Mouse (Mus musculus) neural tube, embryonic 15.5 days (tissue): ENCODE measurements around the gene Gcsh. TPM values are rescaled to one million over a fixed set of nuclear protein-coding genes. Genes with fewer than 3 reads are reported as not detected.

ENCODE experiments used
- ATAC-seq: fragments of 200-750 bp; cut with Nextera tagmentation; 2 replicates; pipeline ENCODE4 v1.8.0; 2017; ENCODE audit warnings: mild to moderate bottlenecking, moderate TSS enrichment, moderate library complexity; ENCODE audit not compliant: low FRiP score
- H3K27ac ChIP-seq: fragments of 300-500 bp; sonication (generic); replicated peaks from 2 replicates; pipeline ENCODE4 v1.5.1; 2015; ENCODE audit warnings: mild to moderate bottlenecking, inconsistent platforms
- H3K27me3 ChIP-seq: fragments of 300-500 bp; sonication (generic); replicated peaks from 2 replicates; pipeline ENCODE4 v1.6.1; 2015; ENCODE audit warnings: inconsistent platforms
- H3K36me3 ChIP-seq: fragments of 300-500 bp; sonication (generic); 2 replicates; pipeline ENCODE4 v1.6.1; 2015; ENCODE audit warnings: inconsistent platforms
- H3K4me1 ChIP-seq: fragments of 300-500 bp; sonication (generic); 2 replicates; pipeline ENCODE4 v1.6.1; 2015; ENCODE audit warnings: inconsistent platforms
- H3K4me2 ChIP-seq: fragments of 300-500 bp; sonication (generic); 2 replicates; pipeline ENCODE4 v1.6.1; 2015; ENCODE audit warnings: inconsistent platforms, mild to moderate bottlenecking, moderate library complexity
- H3K4me3 ChIP-seq: fragments of 300-500 bp; sonication (generic); replicated peaks from 2 replicates; pipeline ENCODE4 v1.5.1; 2015; ENCODE audit warnings: mild to moderate bottlenecking, inconsistent platforms
- H3K9ac ChIP-seq: fragments of 300-500 bp; sonication (generic); replicated peaks from 2 replicates; pipeline ENCODE4 v1.6.1; 2015; ENCODE audit warnings: mild to moderate bottlenecking, inconsistent platforms
- H3K9me3 ChIP-seq: fragments of 300-500 bp; sonication (generic); replicated peaks from 2 replicates; pipeline ENCODE4 v1.6.1; 2016; ENCODE audit warnings: inconsistent platforms
- WGBS: fragments of 180-500 bp; shearing (Covaris S2); methylation state at CpG from one replicate; pipeline ENCODE4 v1.1.7; 2015; ENCODE audit warnings: mixed read lengths; 5-methylcytosine and 5-hydroxymethylcytosine counted together
- polyA plus RNA-seq: library from polyadenylated mRNA; unstranded; fragments of >200 nt; fragmentation: Nextera tagmentation; extraction: Ambion mirVana; gene quantifications from 2 replicates; pipeline ENCODE4 v1.2.1, GENCODE M21; 2015

Gcsh gene
- polyA plus RNA-seq, 1 experiment from 2014 or later, result 108 TPM

DNA sequence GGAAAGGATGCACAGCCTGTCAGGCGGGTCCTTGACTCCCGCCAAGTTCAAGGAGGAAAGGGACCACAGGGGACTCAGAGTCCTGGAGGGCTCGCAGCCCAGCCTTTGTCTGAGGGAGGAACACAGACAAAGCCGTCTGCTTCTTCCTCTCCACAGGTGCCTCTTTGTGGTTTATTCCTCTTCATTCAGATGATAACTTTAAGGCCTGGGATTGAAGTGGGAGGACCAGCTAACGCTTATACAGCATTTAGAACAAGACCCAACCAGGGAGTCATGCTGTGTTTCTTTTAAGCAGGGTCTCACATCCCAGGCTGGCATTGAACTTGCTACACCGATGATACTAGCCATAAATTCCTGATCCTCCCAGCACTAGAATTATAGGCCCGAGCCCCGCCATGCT, 23.7 kb upstream of the Gcsh start:
- H3K9ac ChIP-seq, result no peak overlapping the region
- no peaks in the 10 kb centered on the region for H3K9me3 ChIP-seq
- 26% methylated on average over 8 of the region's 8 CpGs for WGBS
- H3K4me2 ChIP-seq, result no peak overlapping the region
- peaks cover 10% of the 10 kb centered on the region for H3K4me1 ChIP-seq
- no peak overlapping the region for H3K27ac ChIP-seq
- ATAC-seq, result no peak
- no peaks in the 10 kb centered on the region for H3K36me3 ChIP-seq
- H3K27me3 ChIP-seq, result no peaks in the 10 kb centered on the region
- no peak overlapping the region for H3K4me3 ChIP-seq

DNA sequence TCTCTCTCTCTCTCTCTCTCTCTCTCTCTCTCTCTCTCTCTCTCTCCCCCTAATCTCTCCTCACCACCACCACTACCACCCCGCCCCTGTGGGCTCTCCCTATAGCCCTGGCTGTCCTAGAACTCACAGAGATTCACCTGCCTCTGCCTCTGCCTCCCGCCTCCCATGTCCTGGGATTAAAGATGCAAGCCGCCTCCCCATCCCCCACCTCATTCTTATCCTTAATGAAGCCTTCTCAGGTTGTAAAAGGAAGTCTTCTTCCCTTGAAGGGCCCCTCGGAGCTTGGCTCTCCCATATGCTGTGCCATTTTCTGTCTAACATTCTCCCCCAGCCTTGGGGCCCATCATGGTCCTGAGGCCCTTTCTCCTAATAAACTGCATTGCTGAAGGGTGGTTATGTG, 22.3 kb upstream of the Gcsh start:
- WGBS, result 65% methylated on average over 4 of the region's 4 CpGs
- Histone ChIP-seq H3K4me1 (peaks cover 10% of the 10 kb centered on the region), H3K36me3 (no peaks in the 10 kb centered on the region), H3K4me3 (no peak overlapping the region), H3K27ac (no peak overlapping the region), H3K9me3 (no peaks in the 10 kb centered on the region), H3K4me2 (no peak overlapping the region), H3K27me3 (no peaks in the 10 kb centered on the region), H3K9ac (no peak overlapping the region)
- no peak for ATAC-seq

DNA sequence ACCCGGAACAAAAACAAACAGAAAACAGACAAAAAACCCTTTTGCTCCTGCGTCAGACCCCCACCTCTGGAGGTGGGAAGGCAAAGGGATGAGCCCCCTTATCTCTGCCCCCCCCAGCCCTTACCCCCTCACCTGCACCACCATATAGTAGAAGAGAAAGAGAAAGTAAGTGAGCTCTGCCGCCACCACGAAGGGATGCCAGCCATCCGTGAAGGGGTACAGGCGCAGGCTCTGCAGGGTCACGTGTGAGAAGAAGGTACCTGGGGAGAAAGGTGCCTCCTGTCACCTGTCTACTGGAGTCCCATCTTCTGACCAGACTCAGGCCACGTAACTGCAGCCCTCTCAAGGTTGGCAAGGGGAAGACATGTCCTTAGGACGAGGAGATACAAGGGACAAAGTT, 18.0 kb upstream of the Gcsh start:
- WGBS, result 89% methylated on average over 9 of the region's 9 CpGs
- no peak for ATAC-seq

DNA sequence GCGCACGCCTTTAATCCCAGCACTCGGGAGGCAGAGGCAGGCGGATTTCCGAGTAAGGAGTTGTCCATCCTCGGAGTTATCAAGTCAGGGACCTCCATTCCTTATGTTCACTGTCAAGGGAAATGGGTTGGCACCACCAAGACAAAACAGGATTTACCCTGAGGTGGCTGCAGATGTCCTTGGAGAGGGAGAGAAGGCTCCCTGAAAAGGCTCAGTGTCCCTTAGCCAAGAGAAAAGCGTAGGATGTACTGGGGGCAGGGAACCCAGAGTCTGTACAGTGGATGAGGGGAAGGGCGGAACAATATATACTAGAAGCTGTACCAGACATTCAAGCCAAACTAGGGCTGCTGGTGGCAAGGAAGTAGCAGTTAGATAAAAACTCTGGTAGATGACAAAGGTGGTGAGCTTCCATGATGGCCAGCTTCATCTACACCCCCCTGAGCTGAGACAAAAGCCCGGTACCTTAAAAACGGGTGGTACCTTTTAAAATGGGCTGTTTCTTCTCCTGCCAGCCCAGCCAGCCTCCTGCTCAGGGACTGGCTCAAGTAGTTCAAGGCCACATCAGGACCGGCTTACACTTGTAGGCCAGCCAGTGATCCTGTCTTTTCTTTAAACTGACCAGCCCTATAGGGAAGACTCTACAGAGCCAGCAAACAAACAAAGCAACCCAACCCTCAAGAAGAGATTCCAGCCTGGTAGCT, 829 bp upstream of the Gcsh start:
- 0 out of 2 replicates have a peak, but pooled peaks cover 2% of the 10 kb centered on the region for H3K27me3 ChIP-seq
- no peak for ATAC-seq
- no peaks in the 10 kb centered on the region for H3K9me3 ChIP-seq
- H3K4me1 ChIP-seq, result peaks cover 19% of the 10 kb centered on the region
- 59% methylated on average over 11 of the region's 11 CpGs for WGBS
- peak overlapping the region; percentile 96 for H3K4me2 ChIP-seq
- no peaks in the 10 kb centered on the region for H3K36me3 ChIP-seq
- H3K27ac ChIP-seq, result peak overlapping the region; percentile 79
- H3K4me3 ChIP-seq, result peak overlapping the region; percentile 86
- H3K9ac ChIP-seq, result peak overlapping the region; percentile 55; the same call in 1 of the 2 replicates

More for the DNA sequence above, 18.0 kb upstream of the Gcsh start:
- H3K9ac ChIP-seq, result no peak overlapping the region
- H3K4me3 ChIP-seq, result no peak overlapping the region
- no peaks in the 10 kb centered on the region for H3K36me3 ChIP-seq
- no peak overlapping the region for H3K4me2 ChIP-seq
- no peaks in the 10 kb centered on the region for H3K9me3 ChIP-seq
- H3K4me1 ChIP-seq, result no peaks in the 10 kb centered on the region
- no peaks in the 10 kb centered on the region for H3K27me3 ChIP-seq
- H3K27ac ChIP-seq, result no peak overlapping the region

DNA sequence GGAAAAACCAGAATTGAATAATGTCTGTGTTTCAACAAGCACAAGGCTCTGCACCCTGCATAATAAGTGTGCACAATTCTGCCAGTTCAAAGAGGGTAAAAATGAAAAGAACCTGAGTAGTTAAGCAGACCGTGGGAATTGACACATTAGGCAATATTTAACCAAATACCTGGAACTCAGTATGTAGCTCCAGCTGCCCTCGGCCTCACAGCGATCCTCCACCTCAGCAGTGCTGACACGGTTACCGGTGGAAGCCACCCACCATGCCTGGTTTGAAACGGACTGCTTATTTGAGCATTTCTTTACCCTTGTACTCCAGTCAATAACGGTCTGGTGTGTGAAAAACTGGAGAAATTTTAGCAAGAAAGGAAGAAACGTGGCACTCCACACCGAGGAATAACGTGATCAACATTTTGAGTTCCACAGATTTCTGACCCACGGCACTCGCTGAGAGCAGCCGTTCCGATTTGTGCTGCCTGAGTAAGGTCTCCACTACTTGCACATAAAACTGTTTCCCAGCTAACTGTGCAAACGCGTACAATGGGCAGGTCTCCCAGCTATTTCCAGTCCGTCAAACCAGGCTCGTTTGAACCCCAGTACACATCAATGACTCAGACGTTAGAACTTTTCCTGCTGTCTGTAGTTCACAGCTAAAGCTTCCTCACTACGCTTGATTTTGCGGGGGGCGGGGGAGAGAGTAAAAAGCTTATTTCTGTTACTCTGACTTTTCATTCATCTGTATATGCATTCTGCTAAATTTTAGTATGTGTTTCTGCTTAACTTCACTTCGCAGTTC, 963 bp downstream of the Gcsh start:
- Histone ChIP-seq H3K9ac (peak overlapping the region; percentile 60), H3K4me1 (peaks cover 19% of the 10 kb centered on the region), H3K36me3 (peaks cover 5% of the 10 kb centered on the region; the same call in 1 of the 2 replicates), H3K4me3 (peak overlapping the region; percentile 86), H3K4me2 (peak overlapping the region; percentile 96), H3K27me3 (0 out of 2 replicates have a peak, but pooled peaks cover 2% of the 10 kb centered on the region), H3K27ac (no peak overlapping the region), H3K9me3 (no peaks in the 10 kb centered on the region)
- no peak for ATAC-seq
- WGBS, result 9% methylated on average over 23 of the region's 23 CpGs

DNA sequence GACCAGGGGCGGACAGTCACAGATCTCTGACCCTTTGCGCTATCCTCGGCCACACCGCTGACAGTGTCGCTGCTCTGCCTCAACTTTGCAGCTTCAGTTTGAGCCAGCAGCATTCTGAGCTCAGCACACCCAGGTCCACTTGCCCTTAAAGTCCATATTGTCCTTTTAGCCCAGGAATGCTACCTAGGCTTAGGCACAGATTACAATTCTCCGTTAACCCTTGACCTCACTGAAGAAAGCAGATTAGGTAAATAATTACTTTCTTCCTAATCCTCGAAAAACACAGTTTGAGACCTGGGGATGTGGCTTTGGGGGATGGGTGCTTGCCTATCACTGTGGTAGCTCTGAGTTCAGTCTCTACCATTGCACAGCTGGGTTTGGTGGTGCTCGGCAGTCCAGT, 2.1 kb downstream of the Gcsh start:
- Histone ChIP-seq H3K4me3 (no peak overlapping the region), H3K27ac (no peak overlapping the region), H3K9ac (no peak overlapping the region), H3K4me2 (no peak overlapping the region), H3K9me3 (no peaks in the 10 kb centered on the region), H3K36me3 (peaks cover 7% of the 10 kb centered on the region; the same call in 1 of the 2 replicates), H3K27me3 (0 out of 2 replicates have a peak, but pooled peaks cover 2% of the 10 kb centered on the region), H3K4me1 (peaks cover 19% of the 10 kb centered on the region)
- WGBS, result 95% methylated on average over 8 of the region's 8 CpGs
- ATAC-seq, result no peak

DNA sequence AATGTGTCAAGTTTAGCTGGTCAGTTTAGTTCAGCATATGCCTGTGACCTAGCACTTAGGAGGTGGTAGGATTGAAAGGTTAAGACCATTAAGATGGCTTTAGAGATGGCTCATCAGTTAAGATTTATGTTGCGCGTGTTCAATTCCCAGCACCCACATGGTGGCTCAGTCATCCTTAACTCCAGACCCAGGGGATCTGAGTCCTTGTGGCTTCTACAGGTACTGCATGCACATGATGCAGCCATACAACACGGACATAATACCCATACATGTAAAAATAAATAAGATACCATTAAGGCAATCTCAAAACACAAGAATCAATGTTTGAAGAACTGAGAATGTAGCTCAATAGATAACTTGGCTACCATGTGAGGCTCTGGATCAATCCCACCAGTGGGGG, 3.5 kb downstream of the Gcsh start:
- H3K9me3 ChIP-seq, result no peaks in the 10 kb centered on the region
- no peak overlapping the region for H3K4me3 ChIP-seq
- ATAC-seq, result no peak
- peaks cover 19% of the 10 kb centered on the region for H3K4me1 ChIP-seq
- no peaks in the 10 kb centered on the region for H3K27me3 ChIP-seq
- peaks cover 7% of the 10 kb centered on the region; the same call in 1 of the 2 replicates for H3K36me3 ChIP-seq
- H3K27ac ChIP-seq, result no peak overlapping the region
- no peak overlapping the region for H3K9ac ChIP-seq
- no peak overlapping the region for H3K4me2 ChIP-seq
- WGBS, result 95% methylated on average over 3 of the region's 3 CpGs

DNA sequence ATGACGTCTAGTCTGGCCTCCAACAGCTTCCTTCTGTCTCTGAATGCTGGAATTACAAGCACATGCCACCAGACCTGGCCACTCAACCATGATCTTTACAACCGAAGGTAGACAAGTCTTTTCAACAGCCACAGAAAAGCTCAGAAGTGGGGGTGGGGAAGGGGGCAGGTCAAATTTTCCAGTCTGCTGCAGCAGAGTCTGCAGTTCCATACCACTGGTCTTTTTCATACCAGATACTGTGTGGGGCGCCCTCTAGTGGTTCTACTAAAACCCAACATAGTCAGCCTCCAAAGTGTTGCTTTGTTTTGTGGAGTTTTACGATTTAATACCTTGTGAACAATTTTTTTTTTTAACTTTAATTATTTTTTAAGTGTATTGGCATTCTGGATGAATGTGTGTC, 13.2 kb downstream of the Gcsh start:
- 14% methylated on average over 4 of the region's 4 CpGs for WGBS
- peak overlapping the region; percentile 19; the same call in 1 of the 2 replicates for H3K4me2 ChIP-seq
- no peak for ATAC-seq
- no peaks in the 10 kb centered on the region for H3K9me3 ChIP-seq
- no peak overlapping the region for H3K9ac ChIP-seq
- no peak overlapping the region for H3K27ac ChIP-seq
- peaks cover 16% of the 10 kb centered on the region for H3K4me1 ChIP-seq
- H3K36me3 ChIP-seq, result peaks cover 13% of the 10 kb centered on the region
- H3K27me3 ChIP-seq, result no peaks in the 10 kb centered on the region
- H3K4me3 ChIP-seq, result no peak overlapping the region

DNA sequence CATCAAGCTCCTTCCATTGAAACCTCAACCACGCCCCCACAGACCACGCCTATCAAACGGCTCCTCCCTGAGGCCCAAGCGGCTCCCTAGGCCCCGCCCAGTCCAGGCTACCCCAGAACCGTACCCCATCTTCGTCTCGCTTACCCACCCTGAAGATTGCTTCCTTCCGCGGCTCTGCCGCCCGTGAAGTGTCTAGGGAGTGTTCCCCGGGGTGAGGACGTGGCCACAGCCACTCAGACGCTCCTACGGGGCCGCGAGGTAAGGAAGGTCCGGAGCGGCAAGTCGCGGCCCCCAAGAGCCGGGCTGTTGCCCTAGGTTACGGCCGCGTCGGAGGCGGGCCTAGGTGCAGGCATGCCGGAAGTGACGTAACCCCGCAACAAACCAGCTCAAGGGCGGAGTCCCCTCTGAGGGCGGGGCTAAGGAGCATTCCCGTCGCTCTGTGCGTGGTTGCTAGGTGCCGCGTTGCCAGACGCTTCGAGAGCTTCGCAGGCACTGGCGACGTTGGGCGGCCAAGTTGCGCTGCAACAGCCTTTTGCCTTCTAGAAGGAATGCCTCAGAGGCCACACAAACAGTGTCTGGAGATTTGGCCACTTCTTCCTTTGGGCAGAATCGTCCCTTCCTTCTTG, 14.6 kb downstream of the Gcsh start, which contains the start of gene 1700030J22Rik:
1700030J22Rik (minus strand) TSS at position 329 of the 626 bp plus-strand sequence.
- ATAC-seq, result peak; percentile 99
- Histone ChIP-seq H3K4me3 (peak within 1 kb of the TSS; percentile 90), H3K9me3 (no peaks in the 10 kb centered on the region), H3K36me3 (peaks cover 9% of the 10 kb centered on the region), H3K27me3 (no peaks in the 10 kb centered on the region), H3K9ac (peak within 1 kb of the TSS; percentile 59), H3K4me1 (peaks cover 16% of the 10 kb centered on the region), H3K4me2 (peak within 1 kb of the TSS; percentile 93), H3K27ac (peak within 1 kb of the TSS; percentile 79)
- WGBS, result under 1% methylated on average over 46 of the region's 46 CpGs

DNA sequence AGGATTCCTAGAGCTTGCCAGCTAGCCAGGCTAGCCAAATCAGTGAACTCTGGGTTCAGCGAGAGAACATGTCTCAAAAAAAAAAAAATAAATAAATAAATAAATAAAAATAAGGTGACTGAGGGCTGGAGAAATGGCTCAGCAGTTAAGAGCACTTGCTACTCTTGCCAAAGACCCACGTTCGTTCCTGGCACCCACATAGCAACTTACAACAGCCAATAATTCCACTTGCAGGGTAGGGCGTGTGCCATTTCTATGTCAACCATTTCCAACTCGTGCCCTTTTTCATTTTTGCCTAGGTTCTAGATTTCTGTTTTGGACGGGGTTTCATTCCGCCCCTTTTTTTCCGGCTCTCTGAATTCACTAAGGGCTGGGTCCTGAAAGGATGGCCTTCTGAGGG, 15.3 kb downstream of the Gcsh start:
- ATAC-seq, result no peak
- 34% methylated on average over 8 of the region's 8 CpGs for WGBS
- Histone ChIP-seq H3K36me3 (peaks cover 3% of the 10 kb centered on the region; the same call in 1 of the 2 replicates), H3K27ac (peak overlapping the region; percentile 79), H3K27me3 (no peaks in the 10 kb centered on the region), H3K9ac (peak overlapping the region; percentile 59), H3K4me1 (peaks cover 16% of the 10 kb centered on the region), H3K9me3 (no peaks in the 10 kb centered on the region), H3K4me2 (peak overlapping the region; percentile 93), H3K4me3 (peak overlapping the region; percentile 90)

DNA sequence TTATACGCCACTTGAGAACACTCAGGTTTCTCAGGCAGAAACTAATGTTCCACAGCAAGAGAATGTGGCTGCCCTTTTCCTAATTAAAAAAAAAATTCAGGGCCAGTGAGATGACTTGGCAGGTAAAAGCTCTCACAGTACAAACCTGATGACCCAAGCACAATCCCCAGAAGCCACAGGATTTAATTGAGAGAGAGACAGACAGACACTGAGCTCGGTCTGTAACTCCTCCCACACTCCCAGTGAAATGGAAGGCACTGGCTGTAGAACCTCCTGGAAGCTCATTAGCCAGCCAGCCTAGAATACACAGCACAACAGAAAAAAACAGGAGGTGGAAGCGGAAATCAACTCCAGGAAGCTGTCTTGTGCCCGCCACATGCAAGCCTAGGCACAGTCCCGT, 17.7 kb downstream of the Gcsh start:
- WGBS, result 70% methylated on average over 5 of the region's 5 CpGs
- no peak for ATAC-seq
- Histone ChIP-seq H3K4me1 (peaks cover 16% of the 10 kb centered on the region), H3K36me3 (0 out of 2 replicates have a peak, but pooled peaks cover 3% of the 10 kb centered on the region), H3K9me3 (no peaks in the 10 kb centered on the region), H3K27me3 (no peaks in the 10 kb centered on the region), H3K4me3 (no peak overlapping the region), H3K27ac (no peak overlapping the region), H3K4me2 (no peak overlapping the region), H3K9ac (no peak overlapping the region)
